Mouse (Mus musculus): Measurements from ENCODE around the gene Stard8. TPM values are rescaled to one million over a fixed set of nuclear protein-coding genes. Genes with fewer than 3 reads are reported as not detected.
A peak's percentile ranks its signal among the peaks of the same experiment; 100 is the strongest.
"Not testable (repeated sequence)": the region's sequence is repeated elsewhere in the genome, so short reads cannot be mapped to it uniquely, and the experiment has no call there.

Stard8 gene
- polyA plus RNA-seq, 1 experiment from 2014 or later = 7.4 TPM

DNA sequence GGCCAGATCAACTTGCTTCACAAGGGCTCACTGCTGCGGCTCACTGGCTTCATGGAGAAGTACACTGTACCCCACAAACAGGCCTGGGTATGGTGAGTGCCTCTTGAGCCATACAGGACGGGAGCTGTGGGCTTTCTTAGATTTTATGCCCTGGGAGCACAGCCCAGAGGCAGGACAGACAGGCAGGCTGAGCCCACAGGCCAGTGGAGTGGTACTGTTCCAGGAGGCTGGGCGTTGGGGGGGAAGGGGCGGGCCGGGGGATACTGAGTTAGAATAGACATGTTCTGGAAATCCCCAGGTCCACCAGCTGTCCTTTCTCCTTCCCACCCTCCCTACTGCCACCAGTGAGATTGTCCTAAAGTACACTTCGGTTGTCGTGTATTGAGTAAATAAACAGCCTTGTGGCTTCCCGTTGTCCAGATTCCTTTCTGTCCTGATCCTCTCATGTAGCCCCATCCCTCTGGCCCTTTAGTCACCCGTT is 64.7 kb downstream of the Stard8 start:
- Histone ChIP-seq H3K27ac (ENCODE audit: low read depth, low read length) (no peak overlapping the region), H3K4me2 (no peak overlapping the region), H3K4me1 (replicated peaks; ENCODE audit: control insufficient read depth, insufficient read depth, low read length) (no peaks in the 10 kb centered on the region), H3K9ac (ENCODE audit: low read depth, low read length) (no peak overlapping the region), H3K4me3 (ENCODE audit: low read depth, low read length) (no peak overlapping the region), H3K36me3 (ENCODE audit: control insufficient read depth, insufficient read depth, low read length) (no peaks in the 10 kb centered on the region), H3K9me3 (ENCODE audit: control insufficient read depth, low read length) (no peaks in the 10 kb centered on the region), H3K27me3 (replicated peaks; ENCODE audit: control insufficient read depth, insufficient read depth, low read length) (peaks cover 4% of the 10 kb centered on the region; the same call in 1 of the 2 replicates)
- ATAC-seq (replicated peaks; ENCODE audit: low FRiP score) = no peak
- WGBS = 67% methylated on average over 9 of the region's 9 CpGs
- no peak for DNase-seq (ENCODE audit: low spot score)

DNA sequence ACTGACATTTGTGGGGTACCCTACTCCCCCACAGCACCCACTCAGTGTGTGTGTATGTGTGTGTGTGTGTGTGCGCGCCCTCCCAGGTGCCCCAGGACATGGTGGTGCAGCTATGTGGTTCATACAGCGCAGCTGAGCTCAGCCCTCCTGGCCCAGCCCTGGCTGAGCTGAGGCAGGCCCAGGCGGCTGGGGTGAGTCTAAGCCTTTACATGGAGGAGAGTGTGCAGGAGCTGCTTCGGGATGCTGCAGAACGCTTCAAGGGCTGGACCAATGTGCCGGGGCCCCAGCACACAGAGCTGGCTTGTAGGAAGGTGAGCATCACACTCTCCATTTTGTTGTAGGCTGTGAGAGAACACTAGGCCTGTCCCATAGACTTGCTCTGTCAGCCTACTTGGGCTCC is 68.1 kb downstream of the Stard8 start:
- Histone ChIP-seq H3K27me3 (replicated peaks; ENCODE audit: control insufficient read depth, insufficient read depth, low read length) (peaks cover 8% of the 10 kb centered on the region; the same call in 1 of the 2 replicates), H3K9ac (ENCODE audit: low read depth, low read length) (no peak overlapping the region), H3K9me3 (ENCODE audit: control insufficient read depth, low read length) (no peaks in the 10 kb centered on the region), H3K4me1 (replicated peaks; ENCODE audit: control insufficient read depth, insufficient read depth, low read length) (no peaks in the 10 kb centered on the region), H3K36me3 (ENCODE audit: control insufficient read depth, insufficient read depth, low read length) (no peaks in the 10 kb centered on the region), H3K4me3 (ENCODE audit: low read depth, low read length) (no peak overlapping the region), H3K4me2 (no peak overlapping the region), H3K27ac (ENCODE audit: low read depth, low read length) (no peak overlapping the region)
- 85% methylated on average over 7 of the region's 7 CpGs for WGBS
- DNase-seq (ENCODE audit: low spot score) = no peak
- no peak for ATAC-seq (replicated peaks; ENCODE audit: low FRiP score)

DNA sequence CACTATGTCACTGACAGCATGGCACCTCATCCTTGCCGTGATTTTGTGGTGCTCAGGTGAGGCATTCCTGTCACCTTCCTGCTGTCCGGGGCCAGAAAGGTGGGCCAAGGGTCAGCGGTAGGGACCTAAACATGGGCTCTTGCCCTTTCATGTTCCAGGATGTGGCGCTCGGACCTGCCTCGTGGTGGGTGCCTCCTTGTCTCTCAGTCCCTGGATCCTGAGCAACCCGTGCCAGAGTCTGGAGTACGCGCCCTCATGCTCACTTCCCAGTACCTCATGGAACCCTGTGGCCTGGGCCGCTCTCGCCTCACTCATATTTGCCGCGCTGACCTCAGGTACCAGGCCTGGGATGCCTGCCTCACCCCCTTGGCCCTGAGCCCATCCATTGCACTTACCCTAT is 69.5 kb downstream of the Stard8 start:
- Histone ChIP-seq H3K4me1 (replicated peaks; ENCODE audit: control insufficient read depth, insufficient read depth, low read length) (no peaks in the 10 kb centered on the region), H3K9ac (ENCODE audit: low read depth, low read length) (no peak overlapping the region), H3K27ac (ENCODE audit: low read depth, low read length) (no peak overlapping the region), H3K36me3 (ENCODE audit: control insufficient read depth, insufficient read depth, low read length) (no peaks in the 10 kb centered on the region), H3K9me3 (ENCODE audit: control insufficient read depth, low read length) (no peaks in the 10 kb centered on the region), H3K4me3 (ENCODE audit: low read depth, low read length) (no peak overlapping the region), H3K4me2 (no peak overlapping the region), H3K27me3 (replicated peaks; ENCODE audit: control insufficient read depth, insufficient read depth, low read length) (peaks cover 8% of the 10 kb centered on the region; the same call in 1 of the 2 replicates)
- no peak for ATAC-seq (replicated peaks; ENCODE audit: low FRiP score)
- WGBS = 94% methylated on average over 13 of the region's 13 CpGs
- no peak for DNase-seq (ENCODE audit: low spot score)

GRCm38 (mm10) chrX:99075111-99075510 is 72.1 kb downstream of the Stard8 start:
- H3K36me3 ChIP-seq (ENCODE audit: control insufficient read depth, insufficient read depth, low read length) = no peaks in the 10 kb centered on the region
- H3K9me3 ChIP-seq (ENCODE audit: control insufficient read depth, low read length) = no peaks in the 10 kb centered on the region
- no peak overlapping the region for H3K27ac ChIP-seq (ENCODE audit: low read depth, low read length)
- no peak for DNase-seq (ENCODE audit: low spot score)
- peaks cover 8% of the 10 kb centered on the region; the same call in 1 of the 2 replicates for H3K27me3 ChIP-seq (replicated peaks; ENCODE audit: control insufficient read depth, insufficient read depth, low read length)
- no peak overlapping the region for H3K9ac ChIP-seq (ENCODE audit: low read depth, low read length)
- H3K4me2 ChIP-seq = no peak overlapping the region
- 59% methylated on average over 5 of the region's 5 CpGs for WGBS
- no peak overlapping the region for H3K4me3 ChIP-seq (ENCODE audit: low read depth, low read length)
- no peaks in the 10 kb centered on the region for H3K4me1 ChIP-seq (replicated peaks; ENCODE audit: control insufficient read depth, insufficient read depth, low read length)
- ATAC-seq (replicated peaks; ENCODE audit: low FRiP score) = no peak

DNA sequence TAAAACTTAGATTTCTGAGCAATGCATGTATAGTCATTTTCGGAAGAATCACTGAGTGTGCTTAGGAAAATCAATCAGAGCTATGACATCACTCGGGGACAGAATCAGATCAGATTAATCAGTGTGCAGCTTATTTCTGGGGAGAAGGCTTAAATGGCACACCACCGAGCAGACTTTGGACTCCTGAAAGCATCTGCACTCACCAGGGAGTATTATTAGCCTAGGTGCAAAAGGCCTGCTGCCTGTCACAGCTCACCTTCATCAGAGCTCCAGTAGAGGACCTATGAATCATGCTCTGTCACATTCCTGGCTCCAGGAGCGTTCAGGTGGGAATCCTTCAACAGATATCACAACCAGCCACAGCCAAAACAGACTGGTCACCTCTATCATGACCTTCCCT is 73.4 kb downstream of the Stard8 start:
- Histone ChIP-seq H3K27me3 (replicated peaks; ENCODE audit: control insufficient read depth, insufficient read depth, low read length) (peaks cover 4% of the 10 kb centered on the region; the same call in 1 of the 2 replicates), H3K4me3 (ENCODE audit: low read depth, low read length) (no peak overlapping the region), H3K27ac (ENCODE audit: low read depth, low read length) (no peak overlapping the region), H3K36me3 (ENCODE audit: control insufficient read depth, insufficient read depth, low read length) (no peaks in the 10 kb centered on the region), H3K4me2 (no peak overlapping the region), H3K9me3 (ENCODE audit: control insufficient read depth, low read length) (no peaks in the 10 kb centered on the region), H3K4me1 (replicated peaks; ENCODE audit: control insufficient read depth, insufficient read depth, low read length) (no peaks in the 10 kb centered on the region), H3K9ac (ENCODE audit: low read depth, low read length) (no peak overlapping the region)
- 61% methylated on average over 4 of the region's 4 CpGs for WGBS
- ATAC-seq (replicated peaks; ENCODE audit: low FRiP score) = no peak
- no peak for DNase-seq (ENCODE audit: low spot score)

DNA sequence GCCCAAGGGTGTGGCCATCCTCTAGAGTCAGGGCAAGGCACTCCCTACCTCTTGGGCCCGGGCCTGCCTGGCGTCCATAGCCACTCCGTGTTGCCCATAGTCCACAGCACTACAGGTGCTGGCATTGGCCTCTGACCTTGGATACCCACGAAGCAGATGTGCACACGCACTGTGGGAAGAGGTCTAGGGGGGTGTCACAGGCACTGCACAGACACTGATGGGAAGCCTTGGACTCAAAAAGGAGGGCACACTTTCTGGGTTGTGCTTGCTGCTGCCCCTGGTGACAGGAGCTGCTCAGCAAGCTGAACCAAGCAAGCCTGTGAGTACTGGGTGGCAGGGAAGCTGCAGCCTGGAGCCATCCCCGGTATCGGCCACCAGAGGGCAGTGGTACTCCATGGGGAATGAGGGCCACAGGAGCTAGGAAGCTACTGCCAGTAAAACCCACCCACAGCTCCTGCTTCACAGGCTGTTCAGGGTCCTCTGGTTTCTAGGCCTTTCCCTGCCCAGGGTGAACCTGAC is 75.4 kb downstream of the Stard8 start:
- 64% methylated on average over 2 of the region's 7 CpGs for WGBS

GRCm38 (mm10) chrX:99092704-99093103 is 89.7 kb downstream of the Stard8 start:
- Histone ChIP-seq H3K27ac (ENCODE audit: low read depth, low read length) (no peak overlapping the region), H3K4me3 (ENCODE audit: low read depth, low read length) (no peak overlapping the region), H3K4me2 (no peak overlapping the region), H3K36me3 (ENCODE audit: control insufficient read depth, insufficient read depth, low read length) (no peaks in the 10 kb centered on the region), H3K9me3 (ENCODE audit: control insufficient read depth, low read length) (no peaks in the 10 kb centered on the region), H3K9ac (ENCODE audit: low read depth, low read length) (no peak overlapping the region), H3K27me3 (replicated peaks; ENCODE audit: control insufficient read depth, insufficient read depth, low read length) (peaks cover 11% of the 10 kb centered on the region), H3K4me1 (replicated peaks; ENCODE audit: control insufficient read depth, insufficient read depth, low read length) (no peaks in the 10 kb centered on the region)
- DNase-seq (ENCODE audit: low spot score) (no peak), ATAC-seq (replicated peaks; ENCODE audit: low FRiP score) (no peak)
- WGBS = 55% methylated on average over 2 of the region's 2 CpGs

More for the DNA sequence above, 75.4 kb downstream of the Stard8 start:
- H3K27me3 ChIP-seq (replicated peaks; ENCODE audit: control insufficient read depth, insufficient read depth, low read length); H3K36me3 ChIP-seq (ENCODE audit: control insufficient read depth, insufficient read depth, low read length); H3K27ac ChIP-seq (ENCODE audit: low read depth, low read length); H3K9ac ChIP-seq (ENCODE audit: low read depth, low read length); DNase-seq (ENCODE audit: low spot score); H3K4me1 ChIP-seq (replicated peaks; ENCODE audit: control insufficient read depth, insufficient read depth, low read length); H3K4me2 ChIP-seq; H3K4me3 ChIP-seq (ENCODE audit: low read depth, low read length); H3K9me3 ChIP-seq (ENCODE audit: control insufficient read depth, low read length): not testable (repeated sequence)
- ATAC-seq (replicated peaks; ENCODE audit: low FRiP score) = peak; percentile 63; the same call in 1 of the 2 replicates

GRCm38 (mm10) chrX:99111088-99111724 is 108.2 kb downstream of the Stard8 start:
- DNase-seq (ENCODE audit: low spot score); H3K36me3 ChIP-seq (ENCODE audit: control insufficient read depth, insufficient read depth, low read length); H3K9me3 ChIP-seq (ENCODE audit: control insufficient read depth, low read length); H3K9ac ChIP-seq (ENCODE audit: low read depth, low read length); H3K27ac ChIP-seq (ENCODE audit: low read depth, low read length); H3K27me3 ChIP-seq (replicated peaks; ENCODE audit: control insufficient read depth, insufficient read depth, low read length); H3K4me1 ChIP-seq (replicated peaks; ENCODE audit: control insufficient read depth, insufficient read depth, low read length); H3K4me2 ChIP-seq; H3K4me3 ChIP-seq (ENCODE audit: low read depth, low read length): not testable (repeated sequence)
- 76% methylated on average over 5 of the region's 10 CpGs for WGBS
- peak; percentile 47; the same call in 1 of the 2 replicates for ATAC-seq (replicated peaks; ENCODE audit: low FRiP score)

DNA sequence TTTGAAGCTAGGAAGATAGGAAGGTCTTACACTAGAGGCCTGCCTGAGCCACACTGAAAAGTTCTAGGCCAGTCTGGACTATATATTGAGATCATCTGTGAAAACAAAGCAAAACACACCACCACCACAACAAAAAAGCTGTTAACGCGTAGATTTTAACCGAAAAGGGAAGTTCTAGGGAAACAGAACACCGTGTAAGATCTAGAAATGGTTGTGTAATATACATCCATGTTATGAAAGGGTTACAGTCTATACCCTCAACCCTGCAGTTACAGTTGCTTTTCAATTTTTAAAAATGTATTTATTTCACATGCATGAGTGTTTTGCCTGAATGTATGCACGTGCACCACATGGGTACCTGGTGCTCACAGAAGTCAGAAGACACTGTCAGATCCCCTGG is 116.5 kb downstream of the Stard8 start:
- 77% methylated on average over 5 of the region's 5 CpGs for WGBS
- no peak for DNase-seq (ENCODE audit: low spot score)
- ATAC-seq (replicated peaks; ENCODE audit: low FRiP score) = no peak

More for the DNA sequence above, 116.5 kb downstream of the Stard8 start:
- H3K27me3 ChIP-seq (replicated peaks; ENCODE audit: control insufficient read depth, insufficient read depth, low read length) = peaks cover 5% of the 10 kb centered on the region; the same call in 1 of the 2 replicates
- H3K4me3 ChIP-seq (ENCODE audit: low read depth, low read length) = no peak overlapping the region
- H3K27ac ChIP-seq (ENCODE audit: low read depth, low read length) = no peak overlapping the region
- no peaks in the 10 kb centered on the region for H3K4me1 ChIP-seq (replicated peaks; ENCODE audit: control insufficient read depth, insufficient read depth, low read length)
- no peaks in the 10 kb centered on the region for H3K36me3 ChIP-seq (ENCODE audit: control insufficient read depth, insufficient read depth, low read length)
- H3K4me2 ChIP-seq = no peak overlapping the region
- no peaks in the 10 kb centered on the region for H3K9me3 ChIP-seq (ENCODE audit: control insufficient read depth, low read length)
- no peak overlapping the region for H3K9ac ChIP-seq (ENCODE audit: low read depth, low read length)
